Comparison of ENCODE assay signal across 28 mouse cellular contexts in the genomic region with DNA sequence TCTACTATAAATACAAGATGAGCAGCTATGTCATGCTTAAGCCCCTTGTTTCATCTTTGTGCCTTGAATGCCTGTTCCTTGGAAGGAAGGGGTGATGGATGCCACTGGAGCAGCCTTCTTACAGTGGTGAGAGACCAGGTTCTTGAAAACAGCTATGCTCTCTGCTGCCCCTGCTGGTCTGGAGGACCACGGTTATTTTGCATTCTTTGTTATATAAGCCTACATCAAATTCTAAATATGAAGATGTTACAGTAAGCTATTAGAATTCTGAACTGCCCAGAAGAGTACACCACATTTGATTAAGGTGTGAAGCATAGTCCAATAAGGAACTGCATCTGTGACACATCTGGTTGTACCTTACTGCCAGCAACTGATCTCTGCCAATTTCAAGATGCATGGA.
DNase-seq lines count a peak whose midpoint lies in the region; ATAC-seq and TF ChIP-seq lines count a peak whose summit lies in the region.
"Had no signal": no experiment of that assay in that cellular context is flagged by ENCODE, and none has a peak within 500 bp of the region (broad histone marks: within the 10 kb centered on the region; RNA-seq: fewer than 3 reads in every experiment).

No protein-coding gene starts in this region.

- no peak for TF ChIP-seq POLR2A in MEL (IDR thresholded peaks at IDR 0.05; ENCODE audit: control insufficient read depth in 1 of 2, insufficient read depth in 1 of 2, low read depth in 1 of 2, low read length in 2 of 2, poor library complexity in 1 of 2)

- H3K79me2 ChIP-seq in MEL (ENCODE audit: control insufficient read depth, insufficient read depth, low read length, poor library complexity), result no peaks in the 10 kb centered on the region

- H3K4me3 ChIP-seq in liver, embryonic 14.5 days (ENCODE audit: insufficient read depth in 1 of 2, low read depth in 2 of 2, low read length in 2 of 2), result no peak overlapping the region
- H3K4me3 ChIP-seq in liver, embryonic 11.5 days (ENCODE audit: low read depth, low read length), result no peak overlapping the region
- H3K4me3 ChIP-seq in MEL (ENCODE audit: control insufficient read depth in 1 of 2, insufficient read depth in 1 of 2, low read depth in 2 of 2, low read length in 2 of 2), result no peak overlapping the region
- no peak overlapping the region for H3K4me3 ChIP-seq in stomach, postnatal 0 days (ENCODE audit: low read depth, low read length)
- H3K4me3 ChIP-seq in embryonic facial prominence, embryonic 10.5 days, result no peak overlapping the region
- H3K4me3 ChIP-seq: embryonic facial prominence, embryonic 12.5 days; heart, embryonic 13.5 days; intestine, embryonic 15.5 days; limb, embryonic 13.5 days; liver, embryonic 13.5 days; midbrain, embryonic 10.5 days; myocyte; neural tube, embryonic 13.5 days had no signal

- no peaks in the 10 kb centered on the region for H3K27me3 ChIP-seq in liver, embryonic 14.5 days (ENCODE audit: control insufficient read depth, insufficient read depth, low read length)
- no peaks in the 10 kb centered on the region for H3K27me3 ChIP-seq in liver, embryonic 11.5 days (replicated peaks; ENCODE audit: control insufficient read depth, insufficient read depth, low read length)
- H3K27me3 ChIP-seq in MEL (ENCODE audit: control insufficient read depth in 1 of 2, insufficient read depth in 2 of 2, low read length in 2 of 2), result no peaks in the 10 kb centered on the region
- no peaks in the 10 kb centered on the region for H3K27me3 ChIP-seq in stomach, postnatal 0 days (ENCODE audit: control insufficient read depth, insufficient read depth, low read length)
- H3K27me3 ChIP-seq in embryonic facial prominence, embryonic 10.5 days (replicated peaks; ENCODE audit: low read depth, poor library complexity, severe bottlenecking), result no peaks in the 10 kb centered on the region
- H3K27me3 ChIP-seq: embryonic facial prominence, embryonic 12.5 days; heart, embryonic 13.5 days; intestine, embryonic 15.5 days; limb, embryonic 13.5 days; liver, embryonic 13.5 days; neural tube, embryonic 13.5 days had no signal

- TF ChIP-seq EP300 in liver, embryonic 14.5 days (IDR thresholded peaks at IDR 0.05; ENCODE audit: low read depth), result no peak
- no peak for TF ChIP-seq EP300 in MEL (IDR thresholded peaks at IDR 0.05; ENCODE audit: low read depth in 1 of 2, low read length in 2 of 2)
- TF ChIP-seq EP300 in stomach, postnatal 0 days (optimal IDR thresholded peaks at IDR 0.05), result no peak

- ATAC-seq in CD4-positive, CD25-positive, alpha-beta regulatory T cell, adult 4 months, result no peak
- no peak for ATAC-seq in liver, embryonic 14.5 days (ENCODE audit: insufficient read depth)
- no peak for ATAC-seq in liver, embryonic 11.5 days (replicated peaks; ENCODE audit: low FRiP score)
- ATAC-seq in stomach, postnatal 0 days (ENCODE audit: low FRiP score, low TSS enrichment), result no peak
- ATAC-seq: forebrain, embryonic 16.5 days; intestine, embryonic 15.5 days; midbrain, embryonic 16.5 days had no signal

- no peaks in the 10 kb centered on the region for H3K9me3 ChIP-seq in liver, embryonic 14.5 days (ENCODE audit: control insufficient read depth, low read length)
- H3K9me3 ChIP-seq in liver, embryonic 11.5 days (ENCODE audit: control insufficient read depth, low read length), result no peaks in the 10 kb centered on the region
- no peaks in the 10 kb centered on the region for H3K9me3 ChIP-seq in MEL (replicated peaks; ENCODE audit: insufficient read depth, low read length)
- no peaks in the 10 kb centered on the region for H3K9me3 ChIP-seq in stomach, postnatal 0 days (ENCODE audit: control insufficient read depth, low read length)
- H3K9me3 ChIP-seq in embryonic facial prominence, embryonic 10.5 days, result no peaks in the 10 kb centered on the region
- H3K9me3 ChIP-seq: embryonic facial prominence, embryonic 12.5 days; intestine, embryonic 15.5 days; limb, embryonic 13.5 days; liver, embryonic 13.5 days; midbrain, embryonic 10.5 days had no signal

- no peak overlapping the region for H3K4me2 ChIP-seq in liver, embryonic 14.5 days (ENCODE audit: low read depth)
- H3K4me2 ChIP-seq in liver, embryonic 11.5 days, result no peak overlapping the region
- H3K4me2 ChIP-seq in stomach, postnatal 0 days (replicated peaks; ENCODE audit: low read depth), result no peak overlapping the region
- H3K4me2 ChIP-seq: embryonic facial prominence, embryonic 12.5 days; heart, embryonic 13.5 days; hindbrain, embryonic 14.5 days; intestine, embryonic 15.5 days; limb, embryonic 13.5 days; liver, embryonic 13.5 days; lung, embryonic 14.5 days; neural tube, embryonic 13.5 days had no signal

- H3K4me1 ChIP-seq in liver, embryonic 14.5 days (replicated peaks; ENCODE audit: control insufficient read depth in 2 of 2, insufficient read depth in 2 of 2, low read length in 1 of 2), result no peaks in the 10 kb centered on the region
- no peaks in the 10 kb centered on the region for H3K4me1 ChIP-seq in liver, embryonic 11.5 days (replicated peaks; ENCODE audit: control insufficient read depth, insufficient read depth, low read length)
- peaks cover 0 to 2% of the 10 kb centered on the region in 2 experiments; a peak in 1 of 4 replicates for H3K4me1 ChIP-seq in MEL (ENCODE audit: control insufficient read depth in 1 of 2, insufficient read depth in 2 of 2, low read length in 2 of 2)
- H3K4me1 ChIP-seq in stomach, postnatal 0 days (replicated peaks; ENCODE audit: control insufficient read depth, insufficient read depth), result no peaks in the 10 kb centered on the region
- no peaks in the 10 kb centered on the region for H3K4me1 ChIP-seq in embryonic facial prominence, embryonic 10.5 days
- H3K4me1 ChIP-seq: embryonic facial prominence, embryonic 12.5 days; heart, embryonic 13.5 days; intestine, embryonic 15.5 days; limb, embryonic 13.5 days; liver, embryonic 13.5 days; midbrain, embryonic 10.5 days; neural tube, embryonic 13.5 days had no signal

- no peak for TF ChIP-seq RAD21 in MEL (IDR thresholded peaks at IDR 0.05; ENCODE audit: low read depth, low read length)

- no peaks in the 10 kb centered on the region for H3K36me3 ChIP-seq in liver, embryonic 14.5 days (replicated peaks; ENCODE audit: control insufficient read depth, insufficient read depth, low read depth)
- no peaks in the 10 kb centered on the region for H3K36me3 ChIP-seq in liver, embryonic 11.5 days (ENCODE audit: control insufficient read depth, insufficient read depth, low read length)
- H3K36me3 ChIP-seq in MEL (ENCODE audit: control insufficient read depth in 1 of 2, insufficient read depth in 2 of 2, low read length in 2 of 2), result peaks cover 0 to 8% of the 10 kb centered on the region in 2 experiments; a peak in 2 of 4 replicates
- no peaks in the 10 kb centered on the region for H3K36me3 ChIP-seq in stomach, postnatal 0 days (ENCODE audit: control insufficient read depth, insufficient read depth, low read length)
- no peaks in the 10 kb centered on the region for H3K36me3 ChIP-seq in embryonic facial prominence, embryonic 10.5 days (replicated peaks)
- H3K36me3 ChIP-seq: embryonic facial prominence, embryonic 12.5 days; heart, embryonic 13.5 days; intestine, embryonic 15.5 days; limb, embryonic 13.5 days; liver, embryonic 13.5 days; midbrain, embryonic 10.5 days; neural tube, embryonic 13.5 days had no signal

- DNase-seq in CD4-positive, CD25-positive, alpha-beta regulatory T cell, adult 2 months (ENCODE audit: low read depth, low spot score), result peak; percentile 52
- DNase-seq in liver, embryonic 14.5 days (ENCODE audit: low read depth in 3 of 3, low spot score in 3 of 3), result no peak
- DNase-seq in liver, embryonic 11.5 days (ENCODE audit: low spot score), result no peak
- DNase-seq in MEL (ENCODE audit: low read depth, low spot score), result peak; percentile 18
- no peak for DNase-seq in stomach, postnatal 0 days (ENCODE audit: low spot score)
- DNase-seq in embryonic facial prominence, embryonic 10.5 days (ENCODE audit: low spot score), result no peak
- DNase-seq: adrenal gland, postnatal 10 days; cerebellum, adult 8-10 months; cerebellum, postnatal 36 days; gastrocnemius, postnatal 10 days; heart, postnatal 10 days; kidney, adult 9 months; kidney, postnatal 10 days; liver, embryonic 13.5 days; lung, embryonic 14.5 days; lung, postnatal 14 days; right cerebral cortex, postnatal 4 days had no signal

- H3K9ac ChIP-seq in liver, embryonic 14.5 days (replicated peaks), result no peak overlapping the region
- H3K9ac ChIP-seq in liver, embryonic 11.5 days (ENCODE audit: low read depth, low read length), result no peak overlapping the region
- H3K9ac ChIP-seq in MEL (ENCODE audit: control insufficient read depth, low read depth, low read length, poor library complexity, severe bottlenecking), result no peak overlapping the region
- no peak overlapping the region for H3K9ac ChIP-seq in stomach, postnatal 0 days (ENCODE audit: low read length)
- H3K9ac ChIP-seq: embryonic facial prominence, embryonic 12.5 days; heart, embryonic 13.5 days; hindbrain, embryonic 14.5 days; intestine, embryonic 15.5 days; limb, embryonic 13.5 days; liver, embryonic 13.5 days; lung, embryonic 14.5 days; neural tube, embryonic 13.5 days had no signal

- peak; percentile 47 for TF ChIP-seq CTCF in liver, embryonic 14.5 days (IDR thresholded peaks at IDR 0.05; ENCODE audit: low read depth)
- peak; percentile 10 to 29 (median 18); a peak in 3 of 6 replicates for TF ChIP-seq CTCF in MEL (IDR thresholded peaks at IDR 0.05 in 2 of 3, conservative IDR thresholded peaks at IDR 0.05 in 1 of 3; ENCODE audit: control insufficient read depth in 1 of 3, insufficient read depth in 1 of 3, low read depth in 2 of 3, low read length in 3 of 3, poor library complexity in 1 of 3, severe bottlenecking in 1 of 3)
- TF ChIP-seq CTCF in stomach, postnatal 0 days (IDR thresholded peaks at IDR 0.05; ENCODE audit: low read depth), result peak; percentile 25

- no peak overlapping the region for H3K27ac ChIP-seq in liver, embryonic 14.5 days
- H3K27ac ChIP-seq in liver, embryonic 11.5 days (ENCODE audit: low read depth, low read length), result no peak overlapping the region
- H3K27ac ChIP-seq in MEL (ENCODE audit: control insufficient read depth, low read depth, low read length), result no peak overlapping the region
- H3K27ac ChIP-seq in stomach, postnatal 0 days (replicated peaks), result no peak overlapping the region
- no peak overlapping the region for H3K27ac ChIP-seq in embryonic facial prominence, embryonic 10.5 days (replicated peaks)
- H3K27ac ChIP-seq: embryonic facial prominence, embryonic 12.5 days; heart, embryonic 13.5 days; hindbrain, embryonic 14.5 days; intestine, embryonic 15.5 days; limb, embryonic 13.5 days; liver, embryonic 13.5 days; midbrain, embryonic 10.5 days; neural tube, embryonic 13.5 days had no signal

- 82% methylated on average over 1 of the region's 1 CpGs for WGBS in liver, embryonic 14.5 days (ENCODE audit: insufficient replicate concordance)
- WGBS in liver, embryonic 11.5 days, result 97% methylated on average over 1 of the region's 1 CpGs
- 95% methylated on average over 1 of the region's 1 CpGs for WGBS in stomach, postnatal 0 days
- 96% methylated on average over 1 of the region's 1 CpGs for WGBS in embryonic facial prominence, embryonic 10.5 days

TF ChIP-seq in MEL, 35 proteins besides CTCF, POLR2A, EP300 and RAD21 (continues in another document):
- TF ChIP-seq NRF1 (IDR thresholded peaks at IDR 0.05; ENCODE audit: insufficient read depth, low read depth, low read length, poor library complexity, severe bottlenecking) (no peak), CHD1 (IDR thresholded peaks at IDR 0.05; ENCODE audit: low read depth, low read length) (no peak), MXI1 (IDR thresholded peaks at IDR 0.05; ENCODE audit: low read depth, low read length) (no peak)

Comparison
In these comparisons a context has a peak if more than half of its experiments do, and no peak if none do; other contexts are left out.
1. DNase-seq: peak in CD4-positive, CD25-positive, alpha-beta regulatory T cell, adult 2 months (single experiment) and MEL (single experiment); none in liver, embryonic 14.5 days (0 of 3), liver, embryonic 11.5 days (single experiment), stomach, postnatal 0 days (single experiment) and embryonic facial prominence, embryonic 10.5 days (single experiment).
2. Peak in every context shown above with its lines, with median percentiles within 50 percentile points of each other: CTCF ChIP-seq.